9 mouse cellular contexts compared by ENCODE assay signal in genomic region chr10:70021667-70022066, GRCm38 (mm10).
DNase-seq lines count a peak whose midpoint lies in the region; ATAC-seq and TF ChIP-seq lines count a peak whose summit lies in the region.
"Had no signal": no experiment of that assay in that cellular context is flagged by ENCODE, and none has a peak within 500 bp of the region (broad histone marks: within the 10 kb centered on the region; RNA-seq: fewer than 3 reads in every experiment).

No protein-coding gene starts in this region.

- no peak overlapping the region for H3K4me3 ChIP-seq in hindbrain, embryonic 10.5 days
- no peak overlapping the region for H3K4me3 ChIP-seq in hindbrain, embryonic 12.5 days
- no peak overlapping the region for H3K4me3 ChIP-seq in MEL (ENCODE audit: control insufficient read depth in 1 of 2, insufficient read depth in 1 of 2, low read depth in 2 of 2, low read length in 2 of 2)
- H3K4me3 ChIP-seq in cortical plate, adult 2 months (ENCODE audit: insufficient read depth, low read length), result no peak overlapping the region
- no peak overlapping the region for H3K4me3 ChIP-seq in kidney, postnatal 0 days (replicated peaks; ENCODE audit: low read depth, low read length)
- H3K4me3 ChIP-seq in lung, adult 2 months (replicated peaks; ENCODE audit: extremely low read depth, low read depth, low read length), result no peak overlapping the region
- H3K4me3 ChIP-seq: limb, embryonic 15.5 days had no signal

- H3K36me3 ChIP-seq in hindbrain, embryonic 10.5 days, result peaks cover 55% of the 10 kb centered on the region
- peaks cover 36% of the 10 kb centered on the region for H3K36me3 ChIP-seq in hindbrain, embryonic 12.5 days
- H3K36me3 ChIP-seq in MEL (ENCODE audit: control insufficient read depth in 1 of 2, insufficient read depth in 2 of 2, low read length in 2 of 2), result no peaks in the 10 kb centered on the region
- peaks cover 13% of the 10 kb centered on the region for H3K36me3 ChIP-seq in kidney, postnatal 0 days (ENCODE audit: insufficient read depth, low read length)

- no peaks in the 10 kb centered on the region for H3K79me2 ChIP-seq in MEL (ENCODE audit: control insufficient read depth, insufficient read depth, low read length, poor library complexity)

- TF ChIP-seq POLR2A in MEL (IDR thresholded peaks at IDR 0.05; ENCODE audit: control insufficient read depth in 1 of 2, insufficient read depth in 1 of 2, low read depth in 1 of 2, low read length in 2 of 2, poor library complexity in 1 of 2), result no peak
- no peak for TF ChIP-seq POLR2A in cortical plate, adult 2 months (IDR thresholded peaks at IDR 0.05; ENCODE audit: extremely low read depth, insufficient read depth, low read length)
- TF ChIP-seq POLR2A in lung, adult 2 months (IDR thresholded peaks at IDR 0.05; ENCODE audit: borderline replicate concordance, extremely low read depth, low read depth, low read length), result no peak

- ATAC-seq in hindbrain, embryonic 12.5 days (ENCODE audit: low FRiP score), result no peak
- ATAC-seq in kidney, postnatal 0 days (replicated peaks; ENCODE audit: low FRiP score, low read depth), result no peak

- no peak overlapping the region for H3K4me2 ChIP-seq in hindbrain, embryonic 12.5 days (replicated peaks)
- no peak overlapping the region for H3K4me2 ChIP-seq in kidney, postnatal 0 days (ENCODE audit: low read length)
- H3K4me2 ChIP-seq: limb, embryonic 15.5 days had no signal

- H3K27me3 ChIP-seq in hindbrain, embryonic 10.5 days (ENCODE audit: insufficient read depth, poor library complexity, severe bottlenecking), result no peaks in the 10 kb centered on the region
- H3K27me3 ChIP-seq in hindbrain, embryonic 12.5 days, result no peaks in the 10 kb centered on the region
- no peaks in the 10 kb centered on the region for H3K27me3 ChIP-seq in MEL (ENCODE audit: control insufficient read depth in 1 of 2, insufficient read depth in 2 of 2, low read length in 2 of 2)
- H3K27me3 ChIP-seq in kidney, postnatal 0 days (ENCODE audit: insufficient read depth, low read length), result no peaks in the 10 kb centered on the region
- H3K27me3 ChIP-seq: limb, embryonic 15.5 days had no signal

- H3K9me3 ChIP-seq in hindbrain, embryonic 10.5 days, result peaks cover 3% of the 10 kb centered on the region; the same call in 1 of the 2 replicates
- H3K9me3 ChIP-seq in hindbrain, embryonic 12.5 days (replicated peaks), result no peaks in the 10 kb centered on the region
- H3K9me3 ChIP-seq in MEL (replicated peaks; ENCODE audit: insufficient read depth, low read length), result no peaks in the 10 kb centered on the region
- H3K9me3 ChIP-seq in kidney, postnatal 0 days (replicated peaks; ENCODE audit: low read length), result no peaks in the 10 kb centered on the region
- H3K9me3 ChIP-seq: limb, embryonic 15.5 days had no signal

- no peak overlapping the region for H3K9ac ChIP-seq in hindbrain, embryonic 12.5 days
- H3K9ac ChIP-seq in MEL (ENCODE audit: control insufficient read depth, low read depth, low read length, poor library complexity, severe bottlenecking), result no peak overlapping the region
- H3K9ac ChIP-seq in kidney, postnatal 0 days (ENCODE audit: low read depth, low read length), result no peak overlapping the region
- H3K9ac ChIP-seq: limb, embryonic 15.5 days had no signal

- peak; percentile 8 for DNase-seq in hindbrain, embryonic 10.5 days (ENCODE audit: low spot score)
- DNase-seq in MEL (ENCODE audit: low read depth, low spot score), result peak; percentile 29
- DNase-seq in kidney, postnatal 0 days (ENCODE audit: low spot score), result peak; percentile 27
- DNase-seq in lung, adult 2 months, result peak; percentile 51
- peak; percentile 31 for DNase-seq in spleen, adult 12 weeks (ENCODE audit: low spot score)
- no peak for DNase-seq in neural tube, embryonic 10.5 days (ENCODE audit: extremely low spot score, low spot score)

- WGBS in hindbrain, embryonic 10.5 days, result 87% methylated on average over 10 of the region's 10 CpGs
- 84% methylated on average over 10 of the region's 10 CpGs for WGBS in hindbrain, embryonic 12.5 days
- 82% methylated on average over 10 of the region's 10 CpGs for WGBS in kidney, postnatal 0 days
- 64% methylated on average over 10 of the region's 10 CpGs for WGBS in lung, adult 2 months

- H3K4me1 ChIP-seq in hindbrain, embryonic 10.5 days (replicated peaks), result no peaks in the 10 kb centered on the region
- no peaks in the 10 kb centered on the region for H3K4me1 ChIP-seq in hindbrain, embryonic 12.5 days
- no peaks in the 10 kb centered on the region for H3K4me1 ChIP-seq in MEL (ENCODE audit: control insufficient read depth in 1 of 2, insufficient read depth in 2 of 2, low read length in 2 of 2)
- H3K4me1 ChIP-seq in cortical plate, adult 2 months (ENCODE audit: control insufficient read depth, insufficient read depth, low read length), result no peaks in the 10 kb centered on the region
- no peaks in the 10 kb centered on the region for H3K4me1 ChIP-seq in kidney, postnatal 0 days (replicated peaks; ENCODE audit: insufficient read depth, low read length)
- H3K4me1 ChIP-seq in lung, adult 2 months (ENCODE audit: control insufficient read depth, insufficient read depth, low read length), result no peaks in the 10 kb centered on the region

- H3K27ac ChIP-seq in hindbrain, embryonic 10.5 days, result no peak overlapping the region
- no peak overlapping the region for H3K27ac ChIP-seq in hindbrain, embryonic 12.5 days
- no peak overlapping the region for H3K27ac ChIP-seq in MEL (ENCODE audit: control insufficient read depth, low read depth, low read length)
- H3K27ac ChIP-seq in cortical plate, adult 2 months (ENCODE audit: insufficient read depth, low read length), result no peak overlapping the region
- H3K27ac ChIP-seq in kidney, postnatal 0 days, result no peak overlapping the region
- H3K27ac ChIP-seq: limb, embryonic 15.5 days had no signal

- peak; percentile 51 for TF ChIP-seq RAD21 in MEL (IDR thresholded peaks at IDR 0.05; ENCODE audit: low read depth, low read length)

- TF ChIP-seq CTCF in MEL (IDR thresholded peaks at IDR 0.05 in 2 of 3, conservative IDR thresholded peaks at IDR 0.05 in 1 of 3; ENCODE audit: control insufficient read depth in 1 of 3, insufficient read depth in 1 of 3, low read depth in 2 of 3, low read length in 3 of 3, poor library complexity in 1 of 3, severe bottlenecking in 1 of 3), result peak; percentile 41 to 63 (median 55); a peak in 5 of 6 replicates
- peak; percentile 70 for TF ChIP-seq CTCF in cortical plate, adult 2 months (IDR thresholded peaks at IDR 0.05; ENCODE audit: extremely low read depth, insufficient read depth, low read length)
- peak; percentile 62 for TF ChIP-seq CTCF in kidney, postnatal 0 days (IDR thresholded peaks at IDR 0.05; ENCODE audit: low read depth)
- TF ChIP-seq CTCF in lung, adult 2 months (IDR thresholded peaks at IDR 0.05; ENCODE audit: insufficient read depth, low read length), result peak; percentile 77

- no peak for TF ChIP-seq EP300 in MEL (IDR thresholded peaks at IDR 0.05; ENCODE audit: low read depth in 1 of 2, low read length in 2 of 2)

TF ChIP-seq in MEL, 35 proteins besides CTCF, POLR2A, EP300 and RAD21:
- TF ChIP-seq SMC3 (IDR thresholded peaks at IDR 0.05; ENCODE audit: low read depth, low read length), result peak; percentile 56
- TF ChIP-seq MAFK (IDR thresholded peaks at IDR 0.05; ENCODE audit: borderline replicate concordance, low read depth, low read length), result no peak
- TF ChIP-seq ZC3H11A (IDR thresholded peaks at IDR 0.05; ENCODE audit: low read depth, low read length), result peak; percentile 25; the same call in 1 of the 2 replicates
- no peak for TF ChIP-seq MXI1 (IDR thresholded peaks at IDR 0.05; ENCODE audit: low read depth, low read length)
- no peak for TF ChIP-seq ZNF384 (IDR thresholded peaks at IDR 0.05; ENCODE audit: low read depth, low read length)
